Mouse (Mus musculus) stomach, embryonic 16.5 days (tissue): ENCODE data around the gene Olfr1281. TPM values are rescaled to one million over a fixed set of nuclear protein-coding genes. Genes with fewer than 3 reads are reported as not detected.

Source experiments
- polyA plus RNA-seq: library from polyadenylated mRNA; unstranded; fragments of >200 nt; fragmentation: Nextera tagmentation; extraction: Ambion mirVana; gene quantifications from 2 replicates; pipeline ENCODE4 v1.2.1, GENCODE M21; 2015

The Olfr1281 gene
- polyA plus RNA-seq, 1 experiment from 2014 or later: not detected

Other genes with a start within 250 kb of the Olfr1281 start
- gene Gm13941, start 220.5 kb upstream of the Olfr1281 start, polyA plus RNA-seq: not detected in 2 replicates
- gene Gm15130, start 173.6 kb upstream of the Olfr1281 start, polyA plus RNA-seq: not detected in 2 replicates
- gene 4930430A15Rik, start 96.9 kb upstream of the Olfr1281 start, polyA plus RNA-seq: not detected in 2 replicates
- not detected in 2 replicates for gene Olfr1275, start 91.2 kb upstream of the Olfr1281 start, polyA plus RNA-seq
- not detected in 2 replicates for gene Olfr1276, start 72.0 kb upstream of the Olfr1281 start, polyA plus RNA-seq
- not detected in 2 replicates for gene Olfr1277, start 52.4 kb upstream of the Olfr1281 start, polyA plus RNA-seq
- not detected in 2 replicates for gene Olfr1278, start 36.4 kb upstream of the Olfr1281 start, polyA plus RNA-seq
- not detected in 2 replicates for gene Olfr1279, start 25.9 kb upstream of the Olfr1281 start, polyA plus RNA-seq
- not detected in 2 replicates for gene Olfr1280, start 12.5 kb upstream of the Olfr1281 start, polyA plus RNA-seq
- not detected in 2 replicates for gene Olfr1282, start 9.6 kb downstream of the Olfr1281 start, polyA plus RNA-seq
- not detected in 2 replicates for gene Olfr1283, start 40.3 kb downstream of the Olfr1281 start, polyA plus RNA-seq
- gene Olfr1284, start 49.0 kb downstream of the Olfr1281 start, polyA plus RNA-seq: not detected in 2 replicates
- not detected in 2 replicates for gene Olfr1286, start 96.6 kb downstream of the Olfr1281 start, polyA plus RNA-seq
- not detected in 2 replicates for gene Olfr1287, start 122.6 kb downstream of the Olfr1281 start, polyA plus RNA-seq
- gene Olfr1288, start 147.6 kb downstream of the Olfr1281 start, polyA plus RNA-seq: not detected in 2 replicates
- gene Olfr1289, start 154.3 kb downstream of the Olfr1281 start, polyA plus RNA-seq: not detected in 2 replicates
- gene Olfr1290, start 167.3 kb downstream of the Olfr1281 start, polyA plus RNA-seq: not detected in 2 replicates
- not detected in 2 replicates for gene Olfr1291-ps1, start 170.7 kb downstream of the Olfr1281 start, polyA plus RNA-seq
- gene Olfr1293-ps, start 198.7 kb downstream of the Olfr1281 start, polyA plus RNA-seq: not detected in 2 replicates
- not detected in 2 replicates for gene Olfr1294, start 213.8 kb downstream of the Olfr1281 start, polyA plus RNA-seq
- not detected in 2 replicates for gene Olfr1295, start 243.2 kb downstream of the Olfr1281 start, polyA plus RNA-seq